Mouse (Mus musculus): ENCODE data around the gene Map4. TPM values are rescaled to one million over a fixed set of nuclear protein-coding genes. Genes with fewer than 3 reads are reported as not detected.
A peak's percentile ranks its signal among the peaks of the same experiment; 100 is the strongest.

Gene Map4
- polyA plus RNA-seq (2015; fragmentation: Nextera tagmentation; extraction: Ambion mirVana), result 33.9 and 36.9 TPM in 2 replicates

DNA sequence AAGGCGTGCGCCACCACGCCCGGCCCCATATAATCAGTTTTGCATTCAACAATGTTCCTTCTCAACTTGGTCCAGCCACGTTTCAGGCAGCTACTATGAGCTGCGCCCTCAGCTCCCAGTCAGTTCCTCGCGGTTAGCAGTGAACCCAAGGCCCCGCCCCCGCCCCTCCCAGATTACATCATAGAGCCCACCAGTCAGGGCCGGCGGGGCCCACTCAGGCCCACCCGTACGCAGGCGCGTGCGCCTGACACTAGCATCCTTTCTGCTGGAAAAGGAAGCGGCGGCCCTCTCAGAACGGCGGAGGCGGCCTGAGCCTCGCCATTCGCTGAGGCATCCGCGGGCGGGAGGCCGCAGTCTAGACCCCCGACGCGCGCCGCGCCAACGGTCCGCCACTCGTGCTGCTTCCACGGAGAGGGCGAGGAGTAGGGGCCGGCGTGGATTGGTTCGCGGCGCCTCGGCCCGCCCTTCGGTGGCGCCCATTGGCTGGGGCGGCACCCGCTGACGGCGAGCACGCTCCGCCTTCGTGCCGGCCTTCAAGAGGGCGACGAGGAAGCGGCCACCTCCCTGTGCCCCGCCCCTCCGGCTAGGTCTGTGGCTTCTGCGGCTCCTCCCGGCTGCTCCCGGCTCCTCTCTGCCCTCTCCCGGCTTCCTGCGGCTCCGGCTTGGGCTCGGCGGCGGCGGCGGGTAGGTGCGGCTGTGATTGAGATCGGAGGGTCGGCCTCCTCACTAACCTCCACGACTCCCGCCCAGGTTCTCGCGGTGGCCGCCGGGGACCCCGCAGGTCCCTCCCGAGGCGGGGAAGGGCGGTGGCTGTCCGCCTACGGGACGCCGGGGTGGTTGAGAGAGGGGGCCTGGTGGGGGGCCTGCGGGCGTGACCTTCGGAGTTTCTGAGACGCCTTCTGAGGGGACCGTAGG, at the start of gene Map4:
Gene Map4 (plus strand): TSS at position 204 of the 915 bp plus-strand sequence.
- ATAC-seq (replicated peaks; ENCODE audit: low FRiP score, low read depth), result peak; percentile 99
- Histone ChIP-seq H3K9ac (ENCODE audit: low read depth, low read length) (peak within 1 kb of the TSS; percentile 90), H3K36me3 (ENCODE audit: insufficient read depth, low read length) (no peaks in the 10 kb centered on the region), H3K4me3 (replicated peaks; ENCODE audit: low read depth, low read length) (peak within 1 kb of the TSS; percentile 90), H3K4me2 (ENCODE audit: low read length) (peak within 1 kb of the TSS; percentile 89), H3K27me3 (ENCODE audit: insufficient read depth, low read length) (no peaks in the 10 kb centered on the region), H3K4me1 (replicated peaks; ENCODE audit: insufficient read depth, low read length) (0 out of 2 replicates have a peak, but pooled peaks cover 4% of the 10 kb centered on the region), H3K27ac (peak within 1 kb of the TSS; percentile 96), H3K9me3 (replicated peaks; ENCODE audit: low read length) (no peaks in the 10 kb centered on the region)
- peak; percentile 61 for TF ChIP-seq CTCF (IDR thresholded peaks at IDR 0.05; ENCODE audit: low read depth)
- DNase-seq (ENCODE audit: low spot score), result peak; percentile 99
- under 1% methylated on average over 94 of the region's 94 CpGs for WGBS

DNA sequence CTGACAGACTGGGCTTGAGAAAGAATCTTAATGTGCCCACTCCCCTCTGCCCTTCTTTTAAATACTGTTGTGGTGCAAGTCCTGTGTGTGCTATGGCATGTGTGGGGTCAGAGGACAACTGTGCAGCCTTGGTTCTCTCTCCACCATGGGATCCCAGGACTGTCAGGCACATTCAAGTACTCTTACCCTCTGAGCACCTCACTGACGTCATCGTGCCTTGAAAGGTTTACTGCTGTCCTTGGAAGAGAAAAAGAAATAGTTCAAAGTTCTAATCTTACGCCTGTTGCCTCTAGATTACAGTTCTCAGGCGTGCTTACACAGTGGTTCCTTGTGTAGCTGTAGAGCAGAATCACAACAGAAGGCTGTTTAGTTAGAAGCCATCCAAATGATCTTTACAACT, 45.0 kb upstream of the Map4 start:
- no peaks in the 10 kb centered on the region for H3K4me1 ChIP-seq (replicated peaks; ENCODE audit: insufficient read depth, low read length)
- H3K27ac ChIP-seq, result no peak overlapping the region
- DNase-seq (ENCODE audit: low spot score) (no peak), ATAC-seq (replicated peaks; ENCODE audit: low FRiP score, low read depth) (0 out of 2 replicates have a peak, but pooled peaks have one; percentile 40)
- WGBS, result 60% methylated on average over 4 of the region's 4 CpGs
- H3K36me3 ChIP-seq (ENCODE audit: insufficient read depth, low read length), result peaks cover 89% of the 10 kb centered on the region
- H3K9ac ChIP-seq (ENCODE audit: low read depth, low read length), result no peak overlapping the region
- H3K4me3 ChIP-seq (replicated peaks; ENCODE audit: low read depth, low read length), result no peak overlapping the region
- H3K4me2 ChIP-seq (ENCODE audit: low read length), result no peak overlapping the region
- TF ChIP-seq CTCF (IDR thresholded peaks at IDR 0.05; ENCODE audit: low read depth), result no peak
- H3K9me3 ChIP-seq (replicated peaks; ENCODE audit: low read length), result no peaks in the 10 kb centered on the region
- no peaks in the 10 kb centered on the region for H3K27me3 ChIP-seq (ENCODE audit: insufficient read depth, low read length)

DNA sequence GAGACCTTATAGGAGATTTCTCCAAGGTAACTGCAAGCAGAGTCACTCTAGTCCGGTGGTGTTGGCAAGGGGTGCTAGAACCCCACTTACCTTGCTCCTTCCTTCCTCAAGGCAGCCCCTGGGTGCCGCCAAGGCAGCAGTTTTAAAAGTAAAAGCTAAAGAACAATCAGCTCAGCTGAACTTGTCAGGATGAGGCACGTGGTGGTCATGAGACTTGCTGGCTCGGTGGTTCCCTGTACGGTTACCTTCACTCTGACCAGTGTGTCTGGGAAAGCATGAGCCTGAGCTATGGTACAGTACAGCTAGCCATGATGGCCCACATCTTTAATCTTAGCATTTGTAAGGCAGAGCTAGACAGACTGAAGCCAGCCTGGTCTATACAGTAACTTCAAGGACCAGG, 43.9 kb upstream of the Map4 start:
- Histone ChIP-seq H3K27ac (no peak overlapping the region), H3K36me3 (ENCODE audit: insufficient read depth, low read length) (peaks cover 90% of the 10 kb centered on the region), H3K4me3 (replicated peaks; ENCODE audit: low read depth, low read length) (no peak overlapping the region), H3K4me1 (replicated peaks; ENCODE audit: insufficient read depth, low read length) (no peaks in the 10 kb centered on the region), H3K9me3 (replicated peaks; ENCODE audit: low read length) (no peaks in the 10 kb centered on the region), H3K27me3 (ENCODE audit: insufficient read depth, low read length) (no peaks in the 10 kb centered on the region), H3K9ac (ENCODE audit: low read depth, low read length) (no peak overlapping the region), H3K4me2 (ENCODE audit: low read length) (no peak overlapping the region)
- ATAC-seq (replicated peaks; ENCODE audit: low FRiP score, low read depth) (no peak), DNase-seq (ENCODE audit: low spot score) (no peak)
- 94% methylated on average over 5 of the region's 5 CpGs for WGBS
- TF ChIP-seq CTCF (IDR thresholded peaks at IDR 0.05; ENCODE audit: low read depth), result no peak

DNA sequence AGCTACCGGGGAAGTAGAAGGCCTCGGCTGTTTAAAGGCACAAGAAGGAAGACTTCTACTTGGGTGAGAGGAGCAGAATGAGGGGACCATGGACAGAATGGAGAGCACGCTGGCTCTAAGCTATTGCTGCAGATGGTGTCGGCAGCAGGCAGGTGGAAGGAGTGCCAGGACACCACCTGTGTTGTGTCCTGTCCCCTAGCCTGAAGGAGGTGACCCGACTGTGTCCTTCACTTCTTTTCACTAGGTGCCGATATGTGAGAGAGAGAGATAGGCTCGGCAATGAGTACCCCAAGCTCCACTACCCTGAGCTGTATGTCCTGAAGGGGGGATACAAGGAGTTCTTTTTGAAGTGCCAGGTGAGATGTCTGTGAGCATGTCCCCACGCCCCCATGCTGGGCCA, 39.8 kb upstream of the Map4 start:
- no peak for ATAC-seq (replicated peaks; ENCODE audit: low FRiP score, low read depth)
- no peak overlapping the region for H3K9ac ChIP-seq (ENCODE audit: low read depth, low read length)
- 92% methylated on average over 8 of the region's 8 CpGs for WGBS
- no peak overlapping the region for H3K4me2 ChIP-seq (ENCODE audit: low read length)
- no peak for TF ChIP-seq CTCF (IDR thresholded peaks at IDR 0.05; ENCODE audit: low read depth)
- no peaks in the 10 kb centered on the region for H3K9me3 ChIP-seq (replicated peaks; ENCODE audit: low read length)
- no peaks in the 10 kb centered on the region for H3K4me1 ChIP-seq (replicated peaks; ENCODE audit: insufficient read depth, low read length)
- no peaks in the 10 kb centered on the region for H3K27me3 ChIP-seq (ENCODE audit: insufficient read depth, low read length)
- no peak for DNase-seq (ENCODE audit: low spot score)
- H3K36me3 ChIP-seq (ENCODE audit: insufficient read depth, low read length), result peaks cover 60% of the 10 kb centered on the region
- H3K4me3 ChIP-seq (replicated peaks; ENCODE audit: low read depth, low read length), result no peak overlapping the region
- no peak overlapping the region for H3K27ac ChIP-seq

DNA sequence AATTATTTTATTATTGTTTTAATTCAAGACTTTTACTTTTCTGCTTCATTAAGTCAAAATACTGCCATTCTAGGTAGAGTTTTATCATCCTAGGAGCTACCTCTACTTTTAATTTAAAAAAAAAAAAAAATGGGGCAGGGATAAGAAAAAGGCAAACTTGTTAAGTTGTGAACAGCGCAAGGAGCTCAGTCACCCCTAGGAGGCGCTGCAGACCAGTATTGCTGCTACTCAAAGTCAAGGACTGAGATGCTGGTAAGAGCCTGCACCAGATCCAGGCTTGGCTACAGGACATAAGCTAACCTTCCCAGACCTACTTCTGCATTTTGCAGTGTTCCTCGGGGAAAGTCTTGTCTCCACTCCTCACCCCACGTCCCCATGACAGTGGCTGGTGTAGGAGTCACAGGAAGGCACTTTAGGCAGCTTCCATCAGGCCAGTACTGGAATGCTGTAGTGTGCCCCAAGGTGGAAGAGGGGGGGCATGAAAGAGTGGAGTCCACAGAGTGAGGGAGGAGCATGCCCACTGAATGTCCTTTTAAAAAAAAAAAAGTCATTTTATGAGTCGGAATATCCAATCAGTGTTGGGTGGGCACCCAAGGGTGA, 38.5 kb upstream of the Map4 start:
- H3K9me3 ChIP-seq (replicated peaks; ENCODE audit: low read length), result no peaks in the 10 kb centered on the region
- H3K4me3 ChIP-seq (replicated peaks; ENCODE audit: low read depth, low read length), result no peak overlapping the region
- no peak; the same call in 1 of the 2 replicates for ATAC-seq (replicated peaks; ENCODE audit: low FRiP score, low read depth)
- H3K9ac ChIP-seq (ENCODE audit: low read depth, low read length), result no peak overlapping the region
- no peak overlapping the region for H3K4me2 ChIP-seq (ENCODE audit: low read length)
- peaks cover 49% of the 10 kb centered on the region for H3K36me3 ChIP-seq (ENCODE audit: insufficient read depth, low read length)
- peak; percentile 85 for DNase-seq (ENCODE audit: low spot score)
- WGBS, result 61% methylated on average over 5 of the region's 5 CpGs
- no peaks in the 10 kb centered on the region for H3K27me3 ChIP-seq (ENCODE audit: insufficient read depth, low read length)
- TF ChIP-seq CTCF (IDR thresholded peaks at IDR 0.05; ENCODE audit: low read depth), result peak; percentile 82
- no peak overlapping the region for H3K27ac ChIP-seq
- no peaks in the 10 kb centered on the region; the same call in 1 of the 2 replicates for H3K4me1 ChIP-seq (replicated peaks; ENCODE audit: insufficient read depth, low read length)

DNA sequence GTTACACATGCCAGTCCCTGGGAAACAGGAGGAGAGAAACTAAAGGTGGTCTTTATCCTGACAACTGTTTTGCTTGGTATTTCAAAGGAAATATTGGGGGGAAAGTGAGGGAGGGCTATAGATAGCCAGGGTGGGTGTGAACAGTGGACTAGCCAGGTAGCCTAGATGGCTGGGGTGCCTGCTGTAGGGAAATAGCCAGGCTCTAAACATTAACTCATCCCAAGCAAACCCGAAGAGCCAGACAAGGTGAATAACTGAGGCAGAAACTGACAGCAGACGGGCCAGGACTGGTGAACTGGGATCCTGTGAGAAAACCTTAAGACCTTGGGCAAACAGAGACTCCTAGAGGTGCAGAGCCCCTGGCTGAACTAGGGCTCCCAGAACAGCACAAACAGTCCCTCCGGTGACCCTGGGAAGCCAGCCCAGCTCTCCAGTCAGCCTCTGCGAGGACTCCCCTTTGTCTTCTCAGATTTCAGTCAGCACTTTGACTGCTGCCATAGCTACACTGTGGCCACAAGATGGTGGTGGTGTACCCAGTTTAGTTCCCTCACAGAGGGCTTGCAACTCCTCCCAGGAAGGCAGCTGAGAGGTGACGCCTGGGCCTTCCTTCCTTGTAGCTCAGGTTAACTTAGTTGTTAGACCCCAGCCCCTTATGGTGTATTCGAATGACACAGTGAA, 36.7 kb upstream of the Map4 start:
- H3K27me3 ChIP-seq (ENCODE audit: insufficient read depth, low read length), result no peaks in the 10 kb centered on the region
- peak; percentile 90 for TF ChIP-seq CTCF (IDR thresholded peaks at IDR 0.05; ENCODE audit: low read depth)
- H3K4me1 ChIP-seq (replicated peaks; ENCODE audit: insufficient read depth, low read length), result peaks cover 3% of the 10 kb centered on the region; the same call in 1 of the 2 replicates
- peak overlapping the region; percentile 72 for H3K27ac ChIP-seq
- no peak overlapping the region for H3K4me3 ChIP-seq (replicated peaks; ENCODE audit: low read depth, low read length)
- H3K9me3 ChIP-seq (replicated peaks; ENCODE audit: low read length), result no peaks in the 10 kb centered on the region
- peaks cover 31% of the 10 kb centered on the region for H3K36me3 ChIP-seq (ENCODE audit: insufficient read depth, low read length)
- 15% methylated on average over 6 of the region's 6 CpGs for WGBS
- H3K4me2 ChIP-seq (ENCODE audit: low read length), result no peak overlapping the region
- ATAC-seq (replicated peaks; ENCODE audit: low FRiP score, low read depth) (peak; percentile 83), DNase-seq (ENCODE audit: low spot score) (peak; percentile 98)
- H3K9ac ChIP-seq (ENCODE audit: low read depth, low read length), result no peak overlapping the region

Measured in kidney, postnatal 0 days (tissue).